Mouse (Mus musculus): ENCODE data around the gene Fhod1.

DNA sequence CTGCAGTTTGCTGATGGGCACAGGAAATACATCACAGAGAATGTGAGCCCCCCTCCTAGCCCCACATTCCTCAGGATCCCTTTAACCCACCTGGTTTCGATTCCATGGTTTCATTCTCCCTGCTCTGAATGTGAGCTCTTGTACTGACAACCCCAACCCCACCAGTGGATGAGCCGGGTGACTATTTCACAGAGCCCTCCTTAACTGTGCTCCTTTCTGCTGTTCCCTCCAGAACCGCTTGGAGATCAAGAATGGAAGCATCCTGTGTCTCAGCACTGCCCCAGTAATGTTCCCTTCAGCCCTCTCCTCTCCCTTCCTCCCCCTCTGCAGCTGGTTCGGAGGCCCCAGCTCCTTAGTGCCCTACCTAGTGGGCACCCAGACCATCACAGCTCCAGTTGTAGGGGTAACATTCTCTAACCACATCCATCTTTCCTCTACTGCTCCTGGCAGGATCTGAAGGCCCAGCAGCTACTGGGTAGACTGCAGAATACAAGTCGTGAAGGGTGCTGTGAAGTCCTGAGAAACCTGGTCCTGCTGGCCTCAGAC is 41.5 kb downstream of the Fhod1 start:
- TF ChIP-seq GATA1 (IDR thresholded peaks at IDR 0.05; ENCODE audit: borderline replicate concordance, low read length) (no peak), FLI1 (IDR thresholded peaks at IDR 0.05; ENCODE audit: low read length) (no peak)
